Mouse (Mus musculus): ENCODE data around the gene Zfp536.
A peak's percentile ranks its signal among the peaks of the same experiment; 100 is the strongest.
"Not testable (repeated sequence)": the region's sequence is repeated elsewhere in the genome, so short reads cannot be mapped to it uniquely, and the experiment has no call there.

Zfp536 gene

GRCm38 (mm10) chr7:37606472-37606871, 167.0 kb downstream of the Zfp536 start:
- no peak for DNase-seq (ENCODE audit: inconsistent ontology term)

GRCm38 (mm10) chr7:37603525-37603909, 169.9 kb downstream of the Zfp536 start:
- DNase-seq (ENCODE audit: inconsistent ontology term), result not testable (repeated sequence)

GRCm38 (mm10) chr7:37602871-37603524, 170.4 kb downstream of the Zfp536 start:
- peak; percentile 47 for DNase-seq (ENCODE audit: inconsistent ontology term)

- no peak for DNase-seq (ENCODE audit: inconsistent ontology term)
These were observed 173.1 kb downstream of the Zfp536 start for GRCm38 (mm10) chr7:37600318-37600717.

GRCm38 (mm10) chr7:37594211-37595030, 179.0 kb downstream of the Zfp536 start:
- peak; percentile 68 for DNase-seq (ENCODE audit: inconsistent ontology term)

GRCm38 (mm10) chr7:37593566-37593965, 179.9 kb downstream of the Zfp536 start:
- DNase-seq (ENCODE audit: inconsistent ontology term), result no peak

- no peak for DNase-seq (ENCODE audit: inconsistent ontology term)
These were observed 186.7 kb downstream of the Zfp536 start for GRCm38 (mm10) chr7:37586694-37587093.

- no peak for DNase-seq (ENCODE audit: inconsistent ontology term)
These were observed 192.2 kb downstream of the Zfp536 start for GRCm38 (mm10) chr7:37581262-37581661.

- no peak for DNase-seq (ENCODE audit: inconsistent ontology term)
These were observed 192.9 kb downstream of the Zfp536 start for GRCm38 (mm10) chr7:37580554-37580953.

GRCm38 (mm10) chr7:37572021-37572420, 201.4 kb downstream of the Zfp536 start:
- DNase-seq (ENCODE audit: inconsistent ontology term), result no peak

- no peak for DNase-seq (ENCODE audit: inconsistent ontology term)
These were observed 204.5 kb downstream of the Zfp536 start for GRCm38 (mm10) chr7:37568811-37569500.

GRCm38 (mm10) chr7:37568041-37568440, 205.4 kb downstream of the Zfp536 start:
- DNase-seq (ENCODE audit: inconsistent ontology term), result no peak

GRCm38 (mm10) chr7:37566019-37566418, 207.4 kb downstream of the Zfp536 start:
- DNase-seq (ENCODE audit: inconsistent ontology term), result peak; percentile 85

GRCm38 (mm10) chr7:37565371-37565770, 208.1 kb downstream of the Zfp536 start:
- DNase-seq (ENCODE audit: inconsistent ontology term), result peak; percentile 28

GRCm38 (mm10) chr7:37564644-37565043, 208.8 kb downstream of the Zfp536 start:
- peak; percentile 74 for DNase-seq (ENCODE audit: inconsistent ontology term)

GRCm38 (mm10) chr7:37563831-37564400, 209.5 kb downstream of the Zfp536 start:
- no peak for DNase-seq (ENCODE audit: inconsistent ontology term)

GRCm38 (mm10) chr7:37563171-37563574, 210.3 kb downstream of the Zfp536 start:
- DNase-seq (ENCODE audit: inconsistent ontology term), result peak; percentile 98

GRCm38 (mm10) chr7:37562505-37562904, 210.9 kb downstream of the Zfp536 start:
- DNase-seq (ENCODE audit: inconsistent ontology term), result peak; percentile 41

GRCm38 (mm10) chr7:37560581-37560980, 212.9 kb downstream of the Zfp536 start:
- no peak for DNase-seq (ENCODE audit: inconsistent ontology term)

GRCm38 (mm10) chr7:37559851-37560250, 213.6 kb downstream of the Zfp536 start:
- no peak for DNase-seq (ENCODE audit: inconsistent ontology term)

- DNase-seq (ENCODE audit: inconsistent ontology term), result no peak
These were observed 214.1 kb downstream of the Zfp536 start for GRCm38 (mm10) chr7:37559341-37559740.

- no peak for DNase-seq (ENCODE audit: inconsistent ontology term)
These were observed 216.6 kb downstream of the Zfp536 start for GRCm38 (mm10) chr7:37556811-37557210.
